Mouse (Mus musculus): ENCODE results near the gene Zc3h4. TPM values are rescaled to one million over a fixed set of nuclear protein-coding genes. Genes with fewer than 3 reads are reported as not detected.

Gene Zc3h4
- polyA plus RNA-seq, 1 experiment from 2014 or later = 16.4 TPM

- no peaks in the 10 kb centered on the region for H3K9me3 ChIP-seq (ENCODE audit: control insufficient read depth, low read length)
- H3K27me3 ChIP-seq (replicated peaks; ENCODE audit: control insufficient read depth, insufficient read depth, low read length) = 0 out of 2 replicates have a peak, but pooled peaks cover 14% of the 10 kb centered on the region
- no peak overlapping the region for H3K4me2 ChIP-seq (ENCODE audit: low read length)
- H3K4me1 ChIP-seq (replicated peaks; ENCODE audit: control insufficient read depth, insufficient read depth, low read length) = no peaks in the 10 kb centered on the region
- no peak overlapping the region for H3K27ac ChIP-seq (ENCODE audit: low read depth)
- DNase-seq (ENCODE audit: low spot score) = peak; percentile 95
- no peak overlapping the region for H3K4me3 ChIP-seq (ENCODE audit: low read depth, low read length)
- H3K36me3 ChIP-seq (ENCODE audit: control insufficient read depth, insufficient read depth, low read length) = no peaks in the 10 kb centered on the region
- no peak overlapping the region for H3K9ac ChIP-seq (ENCODE audit: low read length)
- peak; percentile 51; the same call in 1 of the 2 replicates for ATAC-seq (replicated peaks; ENCODE audit: low FRiP score, low TSS enrichment, low read depth)
- under 1% methylated on average over 14 of the region's 14 CpGs for WGBS
These were observed 62.5 kb downstream of the Zc3h4 start for GRCm38 (mm10) chr7:16463214-16463613.

- H3K4me1 ChIP-seq (replicated peaks; ENCODE audit: control insufficient read depth, insufficient read depth, low read length) = no peaks in the 10 kb centered on the region
- no peak overlapping the region for H3K9ac ChIP-seq (ENCODE audit: low read length)
- ATAC-seq (replicated peaks; ENCODE audit: low FRiP score, low TSS enrichment, low read depth) (peak; percentile 34), DNase-seq (ENCODE audit: low spot score) (peak; percentile 89)
- no peaks in the 10 kb centered on the region for H3K36me3 ChIP-seq (ENCODE audit: control insufficient read depth, insufficient read depth, low read length)
- no peak overlapping the region for H3K4me2 ChIP-seq (ENCODE audit: low read length)
- no peak overlapping the region for H3K4me3 ChIP-seq (ENCODE audit: low read depth, low read length)
- 15% methylated on average over 8 of the region's 8 CpGs for WGBS
- H3K27ac ChIP-seq (ENCODE audit: low read depth) = no peak overlapping the region
- H3K9me3 ChIP-seq (ENCODE audit: control insufficient read depth, low read length) = no peaks in the 10 kb centered on the region
- 0 out of 2 replicates have a peak, but pooled peaks cover 14% of the 10 kb centered on the region for H3K27me3 ChIP-seq (replicated peaks; ENCODE audit: control insufficient read depth, insufficient read depth, low read length)
These were observed 64.5 kb downstream of the Zc3h4 start for GRCm38 (mm10) chr7:16465160-16465559.

GRCm38 (mm10) chr7:16465568-16465967 is 64.9 kb downstream of the Zc3h4 start:
- no peak overlapping the region for H3K9ac ChIP-seq (ENCODE audit: low read length)
- 0 out of 2 replicates have a peak, but pooled peaks cover 14% of the 10 kb centered on the region for H3K27me3 ChIP-seq (replicated peaks; ENCODE audit: control insufficient read depth, insufficient read depth, low read length)
- no peaks in the 10 kb centered on the region for H3K4me1 ChIP-seq (replicated peaks; ENCODE audit: control insufficient read depth, insufficient read depth, low read length)
- WGBS = 93% methylated on average over 5 of the region's 5 CpGs
- ATAC-seq (replicated peaks; ENCODE audit: low FRiP score, low TSS enrichment, low read depth) (peak; percentile 15; the same call in 1 of the 2 replicates), DNase-seq (ENCODE audit: low spot score) (no peak)
- no peaks in the 10 kb centered on the region for H3K9me3 ChIP-seq (ENCODE audit: control insufficient read depth, low read length)
- H3K27ac ChIP-seq (ENCODE audit: low read depth) = no peak overlapping the region
- no peaks in the 10 kb centered on the region for H3K36me3 ChIP-seq (ENCODE audit: control insufficient read depth, insufficient read depth, low read length)
- H3K4me3 ChIP-seq (ENCODE audit: low read depth, low read length) = no peak overlapping the region
- no peak overlapping the region for H3K4me2 ChIP-seq (ENCODE audit: low read length)

- Histone ChIP-seq H3K27me3 (replicated peaks; ENCODE audit: control insufficient read depth, insufficient read depth, low read length) (peaks cover 18% of the 10 kb centered on the region), H3K4me2 (ENCODE audit: low read length) (no peak overlapping the region), H3K9me3 (ENCODE audit: control insufficient read depth, low read length) (no peaks in the 10 kb centered on the region), H3K27ac (ENCODE audit: low read depth) (no peak overlapping the region), H3K9ac (ENCODE audit: low read length) (no peak overlapping the region), H3K4me3 (ENCODE audit: low read depth, low read length) (no peak overlapping the region), H3K36me3 (ENCODE audit: control insufficient read depth, insufficient read depth, low read length) (no peaks in the 10 kb centered on the region), H3K4me1 (replicated peaks; ENCODE audit: control insufficient read depth, insufficient read depth, low read length) (no peaks in the 10 kb centered on the region)
- DNase-seq (ENCODE audit: low spot score) (no peak), ATAC-seq (replicated peaks; ENCODE audit: low FRiP score, low TSS enrichment, low read depth) (no peak)
- WGBS = 63% methylated on average over 4 of the region's 4 CpGs
These were observed 65.9 kb downstream of the Zc3h4 start for GRCm38 (mm10) chr7:16466565-16466964.

GRCm38 (mm10) chr7:16468115-16468514 is 67.4 kb downstream of the Zc3h4 start:
- no peak for DNase-seq (ENCODE audit: low spot score)
- H3K4me1 ChIP-seq (replicated peaks; ENCODE audit: control insufficient read depth, insufficient read depth, low read length) = no peaks in the 10 kb centered on the region
- H3K9me3 ChIP-seq (ENCODE audit: control insufficient read depth, low read length) = no peaks in the 10 kb centered on the region
- H3K9ac ChIP-seq (ENCODE audit: low read length) = no peak overlapping the region
- peaks cover 29% of the 10 kb centered on the region for H3K27me3 ChIP-seq (replicated peaks; ENCODE audit: control insufficient read depth, insufficient read depth, low read length)
- H3K27ac ChIP-seq (ENCODE audit: low read depth) = no peak overlapping the region
- ATAC-seq (replicated peaks; ENCODE audit: low FRiP score, low TSS enrichment, low read depth) = no peak
- H3K36me3 ChIP-seq (ENCODE audit: control insufficient read depth, insufficient read depth, low read length) = no peaks in the 10 kb centered on the region
- 32% methylated on average over 5 of the region's 5 CpGs for WGBS
- H3K4me3 ChIP-seq (ENCODE audit: low read depth, low read length) = no peak overlapping the region
- no peak overlapping the region for H3K4me2 ChIP-seq (ENCODE audit: low read length)

GRCm38 (mm10) chr7:16471549-16471948 is 70.8 kb downstream of the Zc3h4 start:
- Histone ChIP-seq H3K4me2 (ENCODE audit: low read length) (no peak overlapping the region), H3K36me3 (ENCODE audit: control insufficient read depth, insufficient read depth, low read length) (no peaks in the 10 kb centered on the region), H3K9ac (ENCODE audit: low read length) (no peak overlapping the region), H3K27me3 (replicated peaks; ENCODE audit: control insufficient read depth, insufficient read depth, low read length) (peaks cover 58% of the 10 kb centered on the region), H3K4me1 (replicated peaks; ENCODE audit: control insufficient read depth, insufficient read depth, low read length) (peaks cover 11% of the 10 kb centered on the region; the same call in 1 of the 2 replicates), H3K4me3 (ENCODE audit: low read depth, low read length) (no peak overlapping the region), H3K9me3 (ENCODE audit: control insufficient read depth, low read length) (no peaks in the 10 kb centered on the region), H3K27ac (ENCODE audit: low read depth) (no peak overlapping the region)
- DNase-seq (ENCODE audit: low spot score) = no peak
- 48% methylated on average over 9 of the region's 9 CpGs for WGBS
- no peak for ATAC-seq (replicated peaks; ENCODE audit: low FRiP score, low TSS enrichment, low read depth)

GRCm38 (mm10) chr7:16472116-16472709 is 71.5 kb downstream of the Zc3h4 start:
- no peaks in the 10 kb centered on the region for H3K9me3 ChIP-seq (ENCODE audit: control insufficient read depth, low read length)
- H3K4me1 ChIP-seq (replicated peaks; ENCODE audit: control insufficient read depth, insufficient read depth, low read length) = peaks cover 11% of the 10 kb centered on the region; the same call in 1 of the 2 replicates
- peaks cover 65% of the 10 kb centered on the region for H3K27me3 ChIP-seq (replicated peaks; ENCODE audit: control insufficient read depth, insufficient read depth, low read length)
- DNase-seq (ENCODE audit: low spot score) (no peak), ATAC-seq (replicated peaks; ENCODE audit: low FRiP score, low TSS enrichment, low read depth) (no peak)
- H3K4me2 ChIP-seq (ENCODE audit: low read length) = no peak overlapping the region
- H3K4me3 ChIP-seq (ENCODE audit: low read depth, low read length) = no peak overlapping the region
- H3K36me3 ChIP-seq (ENCODE audit: control insufficient read depth, insufficient read depth, low read length) = no peaks in the 10 kb centered on the region
- WGBS = 10% methylated on average over 17 of the region's 17 CpGs
- H3K9ac ChIP-seq (ENCODE audit: low read length) = no peak overlapping the region
- H3K27ac ChIP-seq (ENCODE audit: low read depth) = no peak overlapping the region

GRCm38 (mm10) chr7:16473847-16474246 is 73.1 kb downstream of the Zc3h4 start:
- Histone ChIP-seq H3K4me1 (replicated peaks; ENCODE audit: control insufficient read depth, insufficient read depth, low read length) (peaks cover 11% of the 10 kb centered on the region; the same call in 1 of the 2 replicates), H3K27ac (ENCODE audit: low read depth) (no peak overlapping the region), H3K4me2 (ENCODE audit: low read length) (no peak overlapping the region), H3K9ac (ENCODE audit: low read length) (no peak overlapping the region), H3K27me3 (replicated peaks; ENCODE audit: control insufficient read depth, insufficient read depth, low read length) (peaks cover 72% of the 10 kb centered on the region), H3K9me3 (ENCODE audit: control insufficient read depth, low read length) (no peaks in the 10 kb centered on the region), H3K4me3 (ENCODE audit: low read depth, low read length) (no peak overlapping the region), H3K36me3 (ENCODE audit: control insufficient read depth, insufficient read depth, low read length) (no peaks in the 10 kb centered on the region)
- ATAC-seq (replicated peaks; ENCODE audit: low FRiP score, low TSS enrichment, low read depth) (no peak), DNase-seq (ENCODE audit: low spot score) (no peak)
- WGBS = 44% methylated on average over 8 of the region's 8 CpGs

- no peak for ATAC-seq (replicated peaks; ENCODE audit: low FRiP score, low TSS enrichment, low read depth)
- Histone ChIP-seq H3K9ac (ENCODE audit: low read length) (no peak overlapping the region), H3K27ac (ENCODE audit: low read depth) (no peak overlapping the region), H3K36me3 (ENCODE audit: control insufficient read depth, insufficient read depth, low read length) (no peaks in the 10 kb centered on the region), H3K4me1 (replicated peaks; ENCODE audit: control insufficient read depth, insufficient read depth, low read length) (peaks cover 11% of the 10 kb centered on the region; the same call in 1 of the 2 replicates), H3K4me3 (ENCODE audit: low read depth, low read length) (0 out of 2 replicates have a peak overlapping the region, but pooled peaks have one; percentile 4), H3K27me3 (replicated peaks; ENCODE audit: control insufficient read depth, insufficient read depth, low read length) (peaks cover 72% of the 10 kb centered on the region), H3K9me3 (ENCODE audit: control insufficient read depth, low read length) (no peaks in the 10 kb centered on the region), H3K4me2 (ENCODE audit: low read length) (peak overlapping the region; percentile 22; the same call in 1 of the 2 replicates)
- whole genome bisulfite sequencing = 6% methylated on average over 33 of the region's 33 CpGs
- DNase-seq (ENCODE audit: low spot score) = no peak
These were observed 73.7 kb downstream of the Zc3h4 start for GRCm38 (mm10) chr7:16474445-16474844.

All from intestine, embryonic 14.5 days (tissue).